Mouse (Mus musculus) kidney, postnatal 14 days (tissue): ENCODE measurements around the gene Mc1r.

ENCODE experiments used
- DNase-seq: peaks from one replicate; pipeline ENCODE4 v3.0.0; 2022; ENCODE audit warnings: mixed read lengths

Gene Mc1r

DNA sequence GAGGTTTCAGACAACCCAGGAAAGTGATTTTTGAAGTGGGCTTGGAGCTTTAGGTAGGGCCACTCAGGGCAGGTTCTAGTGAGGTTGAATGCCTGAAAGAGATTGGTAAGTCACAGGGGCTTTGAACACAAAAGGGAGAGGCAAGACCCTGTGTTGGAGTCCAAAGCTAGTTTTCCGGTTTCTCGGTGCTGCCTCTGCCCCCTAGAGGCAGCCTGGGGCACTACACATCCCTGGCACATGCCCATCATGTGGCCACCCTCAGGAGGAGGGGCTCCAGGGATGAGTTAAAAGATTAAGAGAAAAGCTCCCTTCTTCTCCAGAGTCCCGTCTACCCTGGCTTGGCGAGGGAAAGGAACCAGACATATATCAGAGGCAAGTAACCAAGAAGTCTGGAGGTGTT lies at the start of gene Mc1r:
Gene Mc1r, plus strand, starts transcription at position 322 of the 400 bp plus-strand sequence.
- peak; percentile 62 for DNase-seq

DNA sequence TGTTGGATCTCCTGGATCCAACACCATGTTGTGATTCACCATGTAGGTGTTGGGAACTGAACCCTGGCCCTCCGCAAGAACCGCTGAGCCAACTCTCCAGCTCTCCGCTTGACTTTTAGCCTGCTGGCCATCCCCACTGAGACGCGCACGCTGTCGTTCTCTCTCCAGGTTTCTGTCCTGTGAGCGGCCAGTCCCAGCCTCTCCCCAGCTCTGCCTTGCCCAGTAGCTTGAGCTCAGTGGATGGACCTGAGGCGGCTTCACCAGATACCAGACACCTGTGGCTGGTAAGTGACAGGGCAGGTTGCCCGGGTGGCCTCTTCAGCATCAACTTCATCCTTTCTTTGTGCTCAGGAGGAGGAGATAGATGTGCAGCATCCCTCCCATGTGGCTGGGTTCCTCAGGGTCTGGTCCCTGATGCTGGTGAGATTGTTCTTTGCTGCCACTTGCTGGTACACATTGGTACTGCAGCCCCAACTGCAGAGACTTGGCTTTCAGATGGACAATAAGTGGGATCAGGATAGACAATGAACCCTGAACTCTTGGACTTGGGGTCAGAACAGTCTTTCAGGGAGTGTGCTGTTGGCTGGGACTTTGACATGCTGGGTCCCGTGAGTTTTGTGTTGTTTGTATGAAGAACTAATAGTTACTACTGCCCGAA lies 45.7 kb upstream of the Mc1r start:
- peak; percentile 86 for DNase-seq

DNA sequence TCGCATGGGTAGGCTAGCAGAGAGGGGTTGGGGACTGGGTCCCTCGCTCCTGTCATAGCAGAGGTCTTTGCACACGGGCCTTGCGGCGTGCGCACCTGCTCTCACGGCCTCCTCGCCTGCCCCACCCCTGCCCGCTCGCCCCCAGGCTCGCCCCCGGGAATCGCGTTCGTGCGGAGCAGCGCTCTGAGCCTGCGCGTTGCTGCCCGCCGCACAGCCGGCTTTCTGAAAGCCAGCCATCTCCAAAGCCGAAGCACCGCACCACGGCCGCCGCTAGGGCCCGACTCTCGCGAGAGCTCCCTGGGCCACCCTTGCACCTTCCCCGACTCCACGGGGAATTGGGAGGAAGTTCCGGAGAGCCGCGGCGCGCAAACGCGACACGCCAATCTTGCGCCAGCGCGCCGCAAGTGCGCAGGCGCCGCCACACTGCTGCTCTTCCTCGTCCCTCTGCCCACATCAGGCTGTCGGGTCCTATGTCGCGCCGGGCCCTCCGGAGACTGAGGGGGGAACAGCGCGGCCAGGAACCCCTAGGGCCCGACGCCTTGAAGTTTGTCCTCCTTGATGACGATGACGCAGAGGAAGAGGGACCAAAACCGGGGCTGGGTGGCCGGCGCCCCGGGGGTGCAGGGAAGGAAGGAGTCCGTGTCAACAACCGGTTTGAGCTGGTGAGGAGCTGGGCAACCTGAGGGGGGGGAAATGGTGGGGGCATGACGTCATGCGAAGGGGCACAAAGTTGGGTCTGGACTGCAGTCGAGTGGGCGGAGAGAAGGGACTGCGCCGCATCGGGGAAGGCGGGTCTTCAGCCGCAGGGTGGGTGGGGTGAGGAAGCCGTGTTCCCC lies 33.3 kb upstream of the Mc1r start, which contains the start of gene Tcf25:
Gene Tcf25, plus strand, starts transcription at position 351 of the 836 bp plus-strand sequence.
- DNase-seq, result peak; percentile 96

DNA sequence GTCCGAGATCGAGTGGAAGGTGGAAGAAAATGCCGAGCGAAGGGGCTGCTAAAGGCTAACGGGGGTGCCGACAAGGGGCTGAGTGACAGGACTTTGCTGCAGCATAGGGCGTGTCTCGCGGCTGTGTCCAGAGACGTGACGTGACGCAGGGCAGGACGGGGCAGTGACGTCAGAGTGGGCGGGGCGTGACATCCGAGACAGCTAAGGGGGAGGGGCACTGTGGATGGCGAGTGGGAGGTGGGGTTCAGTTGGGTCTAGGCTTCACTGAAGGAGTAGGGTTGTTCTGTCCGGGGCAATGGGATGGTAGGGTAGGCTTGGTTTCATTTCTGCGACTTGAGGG lies 32.7 kb upstream of the Mc1r start:
- peak; percentile 96 for DNase-seq

DNA sequence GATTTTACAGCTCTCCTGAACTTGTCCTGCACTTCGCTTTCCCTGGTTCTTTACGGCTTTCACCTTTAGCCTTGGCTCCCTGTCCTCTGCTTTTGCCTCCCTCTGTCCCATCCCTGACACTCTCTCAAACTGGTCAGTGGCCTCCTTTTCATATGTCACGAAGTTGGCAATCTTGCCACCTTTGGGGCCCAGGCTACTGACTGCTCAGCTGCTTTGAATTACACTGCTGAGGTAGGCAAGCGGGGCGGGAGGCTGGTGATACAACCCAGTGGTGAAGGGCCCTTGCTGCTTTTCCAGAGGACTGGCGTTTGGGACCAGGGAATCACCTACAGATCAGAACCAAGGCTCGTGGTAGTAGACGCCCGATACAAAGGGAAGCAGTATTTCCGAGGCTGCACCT lies 31.2 kb upstream of the Mc1r start:
- no peak for DNase-seq

DNA sequence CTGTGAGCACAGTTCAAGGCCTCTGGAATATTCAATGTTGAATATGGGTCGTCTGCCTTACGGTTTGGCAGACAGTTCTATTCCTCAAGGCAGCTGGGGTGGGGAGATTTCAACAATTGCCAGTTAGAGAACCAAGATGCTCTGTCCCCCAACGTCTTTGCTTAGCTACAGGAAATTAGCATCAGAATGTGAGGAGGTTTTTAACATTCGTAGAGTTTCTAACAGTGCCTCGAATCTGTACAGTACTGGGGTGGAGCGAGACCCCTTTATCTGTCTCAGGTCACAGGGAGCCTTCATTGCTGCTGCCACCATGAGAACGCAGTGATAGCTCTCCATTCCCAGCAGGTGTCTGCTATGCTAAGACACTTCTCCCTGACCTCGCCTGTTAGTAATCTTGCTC lies 30.8 kb upstream of the Mc1r start:
- DNase-seq, result no peak

DNA sequence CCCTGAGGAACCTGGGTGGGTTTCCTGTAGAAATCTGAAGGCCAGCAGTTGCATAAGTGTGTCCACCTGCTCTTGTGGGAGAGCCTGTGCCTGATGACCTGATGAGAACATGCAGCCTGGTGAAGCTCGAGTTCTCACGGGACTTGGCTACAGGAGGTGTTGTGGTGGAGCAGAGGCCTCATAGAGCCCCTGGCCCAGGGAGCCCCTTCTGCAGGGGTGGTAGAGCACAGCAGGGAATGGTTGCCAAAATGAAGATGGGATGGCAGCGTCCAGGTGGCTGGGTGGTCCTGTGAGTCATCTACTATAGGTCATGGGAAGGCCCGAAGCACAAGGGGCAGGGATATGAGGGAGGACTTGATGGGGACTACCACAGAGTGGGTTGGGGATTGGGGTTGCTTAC lies 25.2 kb upstream of the Mc1r start:
- DNase-seq, result no peak

DNA sequence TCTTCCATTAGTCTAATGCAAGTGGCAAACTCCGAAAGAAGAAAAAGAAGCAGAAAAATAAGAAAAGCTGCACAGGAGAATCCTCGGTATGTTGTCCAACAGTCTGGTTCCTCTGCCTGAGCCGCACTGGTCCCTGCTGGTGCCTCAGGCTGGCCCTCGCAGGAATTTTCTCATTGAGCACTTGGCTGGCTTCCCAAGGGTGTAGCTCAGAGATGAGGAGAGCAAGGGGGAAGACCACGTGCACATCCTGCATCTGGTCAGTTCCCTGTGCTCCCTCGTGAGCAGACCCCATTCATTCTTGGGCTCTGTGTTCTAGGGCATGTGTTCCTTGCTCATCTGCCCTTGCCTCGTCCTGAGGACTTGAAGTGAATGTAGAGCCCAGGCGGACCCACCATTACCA lies 24.4 kb upstream of the Mc1r start:
- DNase-seq, result peak; percentile 28

DNA sequence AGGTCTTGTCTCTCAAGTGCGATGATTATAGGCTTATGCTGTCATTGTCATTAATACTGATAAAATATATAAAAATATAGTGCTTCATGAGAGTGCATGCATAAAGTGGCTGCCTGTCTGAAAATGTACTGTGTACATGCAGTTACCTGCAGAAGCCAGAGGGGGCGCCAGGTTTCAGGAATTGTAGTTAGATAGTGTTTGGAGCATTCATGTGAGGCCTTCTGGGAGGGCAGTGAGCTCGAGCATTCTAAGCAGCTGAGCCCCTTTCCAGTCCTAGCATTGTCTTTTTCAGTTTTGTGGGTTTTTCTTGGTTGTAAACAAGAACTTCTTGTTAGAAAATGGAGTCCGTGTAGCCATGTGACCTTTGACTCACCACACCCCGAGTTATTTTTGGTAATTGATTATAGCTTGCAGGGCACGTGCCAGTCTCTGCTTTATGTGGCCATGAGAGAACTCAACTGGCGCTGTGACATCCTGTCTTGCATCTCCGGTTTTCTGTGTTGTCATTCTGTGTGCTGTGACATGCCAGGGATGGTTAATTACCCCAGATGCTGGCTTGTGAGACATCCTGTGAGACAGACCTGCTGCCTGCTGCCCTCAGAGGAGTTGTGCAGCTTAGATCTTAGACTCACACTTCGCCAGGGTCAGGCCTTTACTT lies 21.9 kb upstream of the Mc1r start:
- peak; percentile 22 for DNase-seq

DNA sequence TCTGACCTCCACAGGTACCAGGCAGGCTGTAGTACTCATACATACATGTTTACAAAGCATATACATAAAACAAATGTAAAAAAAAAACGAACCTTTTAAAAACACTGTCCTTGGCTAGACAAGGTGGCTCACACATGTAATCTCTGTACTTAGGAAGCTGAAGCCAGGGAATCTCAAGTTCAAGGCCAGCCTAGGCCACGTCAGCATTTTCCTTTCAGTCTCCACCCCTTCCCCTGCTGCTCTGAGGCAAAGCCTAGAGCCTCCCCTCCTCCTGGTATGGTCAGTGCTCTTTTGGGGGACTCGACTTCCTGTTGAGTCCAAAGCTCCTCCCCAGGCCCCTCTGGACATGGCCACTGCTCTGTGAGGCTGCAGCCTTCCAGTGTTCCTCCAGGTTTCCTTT lies 19.9 kb upstream of the Mc1r start:
- no peak for DNase-seq

DNA sequence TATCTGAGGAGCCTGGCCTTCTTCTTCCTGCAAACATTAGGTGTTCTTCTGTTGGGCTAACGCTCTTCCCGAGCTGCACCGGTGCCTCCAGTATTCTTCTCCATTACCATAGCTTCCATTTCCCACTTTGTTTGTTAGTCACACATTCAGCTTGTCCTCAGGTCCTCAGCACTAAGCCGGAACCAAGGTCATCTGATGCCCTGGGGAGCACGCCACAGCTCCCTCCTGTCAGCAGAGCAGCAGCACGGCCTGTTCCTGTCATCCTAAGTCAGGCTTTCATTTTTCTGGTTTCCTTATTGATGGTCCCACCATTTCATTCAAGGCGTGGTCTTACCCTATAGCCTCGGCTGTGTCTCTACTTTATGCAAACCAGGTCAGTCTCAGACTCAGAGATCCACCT lies 19.1 kb upstream of the Mc1r start:
- DNase-seq, result no peak

DNA sequence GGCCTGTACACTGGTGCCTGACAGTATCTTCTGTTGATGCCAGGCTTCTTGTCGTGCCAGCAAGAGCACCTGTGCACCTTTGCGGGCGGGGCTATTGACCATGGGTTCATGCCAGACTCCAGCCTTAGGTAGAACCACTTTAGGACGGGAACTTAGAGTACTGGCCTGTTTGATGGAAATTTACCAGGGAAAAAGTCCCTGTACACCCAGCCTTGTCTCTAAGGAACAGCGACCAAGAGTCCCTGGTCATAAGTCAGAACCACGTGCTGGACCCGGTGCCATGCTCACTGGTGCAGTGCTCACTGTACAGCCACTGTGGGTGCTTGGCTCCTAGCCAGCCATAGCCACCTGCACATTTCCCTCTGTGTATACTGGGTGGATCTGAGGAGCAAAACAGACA lies 17.9 kb upstream of the Mc1r start:
- peak; percentile 46 for DNase-seq

DNA sequence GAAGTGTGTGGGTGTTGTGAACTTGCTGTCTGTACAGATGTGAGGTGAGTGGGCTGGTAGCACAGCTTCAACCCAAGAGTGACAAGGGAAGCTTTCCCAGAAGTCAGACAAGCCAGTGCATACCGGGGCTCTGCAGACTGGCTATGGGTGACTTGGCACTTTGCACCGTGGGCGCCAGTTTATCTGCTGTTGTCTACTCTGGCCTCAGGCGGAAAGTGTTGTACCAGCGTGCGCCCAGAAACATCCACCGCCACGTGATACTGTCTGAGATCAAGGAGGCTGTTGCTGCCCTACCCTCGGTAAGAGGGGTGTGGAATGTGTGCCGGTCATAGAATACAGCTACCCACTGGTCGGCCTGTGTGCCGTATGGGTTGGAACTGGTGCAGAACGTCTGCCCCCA lies 8.6 kb upstream of the Mc1r start:
- DNase-seq, result no peak

DNA sequence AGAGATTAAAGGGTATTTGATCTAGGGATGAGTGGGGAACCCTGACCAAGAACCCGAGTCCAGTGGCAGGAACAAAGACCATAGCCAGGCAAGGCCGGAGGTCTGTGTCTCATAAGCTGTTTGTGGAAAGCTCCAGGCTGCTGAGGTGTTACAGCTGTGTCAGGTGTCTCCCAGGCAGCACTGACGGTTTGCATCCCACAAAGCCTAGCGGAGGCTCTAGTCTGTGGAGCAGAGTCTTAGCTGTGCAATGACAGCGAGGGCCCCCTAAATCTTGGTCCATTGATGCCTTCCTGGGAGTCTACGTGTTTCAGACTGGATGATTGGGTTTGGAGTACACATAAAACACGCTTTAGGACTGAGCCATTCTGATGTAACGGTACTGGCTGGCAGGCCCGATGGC lies 5.0 kb upstream of the Mc1r start:
- DNase-seq, result no peak

DNA sequence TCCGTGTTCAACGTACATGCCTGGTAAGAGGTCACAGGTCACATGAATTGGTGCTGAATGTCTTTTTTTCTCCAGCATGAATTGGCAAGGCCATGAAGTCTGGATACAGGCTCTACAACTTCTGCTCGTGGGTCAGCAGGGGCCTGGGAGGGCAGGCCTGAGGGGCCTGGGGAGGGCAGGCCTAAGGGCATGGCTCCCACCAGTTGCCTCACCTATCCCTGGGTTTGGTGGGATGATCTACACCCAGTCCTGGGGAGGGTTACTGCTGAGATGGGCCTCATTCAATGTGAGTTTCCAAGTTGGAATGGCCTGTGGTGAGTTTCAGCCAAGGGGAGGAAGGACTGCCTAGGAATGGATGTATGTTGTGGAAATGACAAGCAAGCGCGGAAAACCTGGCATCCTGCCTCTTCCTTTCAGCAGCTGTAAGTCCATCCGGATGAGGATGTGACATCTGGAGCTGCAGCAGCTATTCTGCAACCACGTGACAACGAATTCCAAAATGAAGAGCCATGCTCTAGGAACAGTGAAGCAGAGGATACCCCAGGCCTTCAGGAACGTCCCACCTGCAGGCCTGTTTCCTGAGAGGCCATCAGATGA lies 4.1 kb upstream of the Mc1r start:
- DNase-seq, result no peak

DNA sequence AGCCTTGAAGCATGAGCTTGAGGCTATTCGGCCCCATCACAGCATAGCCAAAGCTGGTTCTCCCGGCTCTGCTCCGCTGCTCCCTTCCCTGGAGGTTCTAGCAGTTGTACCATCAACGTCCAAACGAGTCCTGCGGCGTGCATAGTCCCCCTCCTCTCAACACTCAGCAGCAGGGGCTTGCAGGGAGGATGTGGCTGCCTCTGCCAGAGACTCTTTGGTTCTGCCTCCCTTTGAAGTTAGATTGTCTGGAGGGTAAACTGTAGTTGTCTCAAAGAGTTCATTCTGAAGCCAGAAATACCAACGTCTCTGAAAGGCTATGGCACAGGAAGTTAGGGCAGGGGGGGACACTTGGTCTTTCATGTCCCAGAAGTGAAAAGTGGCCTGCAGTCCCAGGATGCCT lies 2.4 kb upstream of the Mc1r start:
- no peak for DNase-seq

DNA sequence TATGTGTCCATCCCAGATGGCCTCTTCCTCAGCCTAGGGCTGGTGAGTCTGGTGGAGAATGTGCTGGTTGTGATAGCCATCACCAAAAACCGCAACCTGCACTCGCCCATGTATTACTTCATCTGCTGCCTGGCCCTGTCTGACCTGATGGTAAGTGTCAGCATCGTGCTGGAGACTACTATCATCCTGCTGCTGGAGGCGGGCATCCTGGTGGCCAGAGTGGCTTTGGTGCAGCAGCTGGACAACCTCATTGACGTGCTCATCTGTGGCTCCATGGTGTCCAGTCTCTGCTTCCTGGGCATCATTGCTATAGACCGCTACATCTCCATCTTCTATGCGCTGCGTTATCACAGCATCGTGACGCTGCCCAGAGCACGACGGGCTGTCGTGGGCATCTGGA lies 705 bp downstream of the Mc1r start:
- DNase-seq, result no peak

DNA sequence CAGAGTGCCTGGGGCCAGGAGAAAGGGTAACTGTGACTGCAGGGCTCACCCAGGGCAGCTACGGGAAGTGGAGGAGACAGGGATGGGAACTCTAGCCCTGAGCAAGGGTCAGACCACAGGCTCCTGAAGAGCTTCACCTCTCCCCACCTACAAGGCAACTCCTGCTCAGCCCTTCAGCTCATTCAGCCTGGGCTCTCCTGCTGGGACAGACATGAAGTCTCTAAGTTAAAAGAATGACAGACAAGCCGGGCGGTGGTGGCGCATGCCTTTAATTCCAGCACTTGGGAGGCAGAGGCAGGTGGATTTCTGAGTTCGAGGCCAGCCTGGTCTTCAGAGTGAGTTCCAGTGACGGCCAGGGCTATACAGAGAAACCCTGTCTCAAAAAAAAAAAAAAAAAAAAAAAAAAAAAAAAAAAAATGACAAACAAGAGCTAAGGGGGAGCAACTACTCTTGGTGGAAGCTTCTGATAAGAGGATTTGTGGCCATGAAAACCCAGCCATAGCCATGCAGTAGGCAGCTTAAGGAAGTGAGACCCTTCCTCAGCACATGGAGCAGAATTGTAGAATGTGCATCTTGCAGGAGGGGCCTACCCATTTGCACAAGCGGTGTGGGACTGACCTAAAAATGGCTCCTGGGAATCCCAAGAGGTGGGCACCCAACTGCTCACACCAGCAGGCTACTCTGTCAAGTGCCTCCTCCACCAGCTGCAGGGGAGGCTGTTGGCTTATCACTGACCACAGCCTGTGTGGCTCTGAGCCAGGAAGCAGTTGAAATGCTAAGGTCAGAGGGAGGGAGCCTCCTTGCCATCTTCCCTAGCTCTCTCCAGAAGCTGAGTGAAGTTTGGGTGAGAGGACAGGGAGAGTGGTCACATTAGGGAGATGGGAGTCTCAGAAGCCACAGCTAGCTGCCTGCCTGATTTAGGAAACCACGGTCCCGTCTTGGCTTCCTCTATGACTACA lies 2.0 kb downstream of the Mc1r start:
- DNase-seq, result no peak

DNA sequence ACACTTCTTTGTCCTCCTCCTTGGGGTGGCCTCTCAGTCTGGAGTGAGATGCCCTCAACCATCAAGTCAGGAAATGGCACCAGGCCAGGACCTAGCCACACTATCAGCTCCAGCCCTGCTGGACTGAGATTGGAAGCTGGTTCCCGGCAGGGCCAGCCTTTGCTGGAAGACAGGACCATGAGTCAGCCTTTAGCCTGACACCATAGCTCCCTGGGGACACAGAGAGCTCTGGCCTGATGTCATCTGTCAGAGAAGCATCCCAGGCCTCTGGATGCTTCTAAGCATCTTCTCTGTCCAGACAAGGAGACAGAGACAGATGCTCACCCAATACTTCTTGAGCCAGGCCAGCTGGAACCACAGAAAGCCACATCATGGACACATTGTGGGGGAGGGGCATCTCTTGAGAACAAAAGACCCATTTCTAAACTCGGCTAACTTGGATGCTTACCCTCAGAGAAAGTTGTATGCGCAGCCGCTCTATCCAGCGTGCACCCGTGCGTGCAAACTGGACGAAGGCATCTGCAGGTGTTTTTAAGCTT lies 3.2 kb downstream of the Mc1r start:
- DNase-seq, result peak; percentile 23

DNA sequence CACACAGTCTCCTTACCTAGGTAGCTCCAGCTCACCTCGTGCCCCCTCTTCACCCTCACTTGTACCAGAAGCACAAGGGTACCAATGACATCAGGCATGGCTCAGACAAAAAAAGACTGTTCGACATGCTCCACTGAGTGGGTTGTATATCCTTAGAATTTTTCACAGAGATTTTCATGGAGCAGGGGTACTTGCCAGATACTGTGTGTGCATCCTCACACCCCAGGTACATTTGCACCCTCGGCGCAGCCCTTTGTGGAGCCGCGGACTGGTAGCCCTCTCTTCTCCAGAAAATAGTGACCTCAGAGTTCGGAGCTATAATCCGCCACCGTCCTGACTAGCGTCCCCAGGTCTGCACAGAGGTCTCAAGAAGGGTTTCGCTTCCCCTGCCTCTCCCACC lies 3.9 kb downstream of the Mc1r start:
- DNase-seq, result no peak

DNA sequence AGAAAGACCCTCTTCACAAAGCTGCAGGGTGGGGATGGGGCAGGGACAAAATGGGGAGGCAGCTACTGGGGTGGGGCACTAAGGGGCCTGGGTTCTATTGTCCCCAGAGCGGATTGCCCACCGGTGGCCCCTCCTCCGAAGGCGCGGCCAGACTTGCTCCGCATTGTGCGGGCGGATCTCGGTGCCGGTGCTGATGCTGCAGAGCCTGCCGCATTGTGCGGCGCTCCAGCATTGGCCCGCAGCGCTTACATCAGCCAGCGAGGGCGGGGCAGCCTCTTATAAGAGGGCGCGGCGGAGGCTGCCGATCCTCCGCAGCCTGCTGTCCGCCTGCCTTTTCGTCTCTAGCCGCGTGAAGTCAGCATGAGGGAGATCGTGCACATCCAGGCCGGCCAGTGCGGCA lies 4.3 kb downstream of the Mc1r start, which contains the start of gene Tubb3:
Gene Tubb3, plus strand, starts transcription at position 179 of the 400 bp plus-strand sequence.
- peak; percentile 50 for DNase-seq

DNA sequence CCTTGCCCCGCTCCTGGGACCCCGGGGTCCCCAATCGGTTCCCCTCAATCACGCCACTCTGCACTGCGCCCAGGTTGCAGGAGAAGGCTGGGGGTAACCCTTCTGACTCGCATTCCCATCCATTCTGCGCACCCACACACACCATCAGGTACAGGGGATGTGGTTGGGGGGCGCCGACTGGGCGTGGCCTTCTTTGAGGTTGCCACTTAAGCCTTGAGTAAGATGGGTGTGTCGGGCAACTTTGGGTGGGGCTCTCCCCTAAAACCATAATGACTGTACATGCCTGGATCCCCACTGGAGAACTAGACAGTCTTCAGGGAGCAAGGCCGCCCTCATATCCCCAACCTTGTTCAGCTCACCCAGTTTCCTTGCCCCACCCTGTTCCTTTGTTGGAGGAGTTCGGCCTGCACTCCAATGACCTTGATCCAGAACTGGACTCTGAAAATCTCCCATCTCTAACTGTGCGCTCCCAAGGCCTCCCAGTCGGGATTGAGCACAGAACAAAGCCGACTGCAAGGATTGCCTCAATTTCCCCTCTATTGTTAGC lies 4.9 kb downstream of the Mc1r start:
- no peak for DNase-seq
